Mouse (Mus musculus): ENCODE measurements around the gene Slc17a7.
"Not testable (repeated sequence)": the region's sequence is repeated elsewhere in the genome, so short reads cannot be mapped to it uniquely, and the experiment has no call there.

Gene Slc17a7

GRCm38 (mm10) chr7:45163735-45164490, at the start of gene Slc17a7:
Gene Slc17a7, plus strand, starts transcription at chr7:45163949.
- DNase-seq (ENCODE audit: low read depth) = no peak

- DNase-seq (ENCODE audit: low read depth) = no peak
Measured at GRCm38 (mm10) chr7:45117566-45117965, 46.2 kb upstream of the Slc17a7 start.

- DNase-seq (ENCODE audit: low read depth) = no peak
Measured at GRCm38 (mm10) chr7:45118336-45118735, 45.4 kb upstream of the Slc17a7 start.

GRCm38 (mm10) chr7:45119780-45120709, 43.7 kb upstream of the Slc17a7 start:
- no peak for DNase-seq (ENCODE audit: low read depth)

- peak; percentile 90 for DNase-seq (ENCODE audit: low read depth)
Measured at GRCm38 (mm10) chr7:45121404-45121803, 42.3 kb upstream of the Slc17a7 start.

GRCm38 (mm10) chr7:45121966-45122365, 41.8 kb upstream of the Slc17a7 start:
- DNase-seq (ENCODE audit: low read depth) = no peak

GRCm38 (mm10) chr7:45122561-45123185, 41.1 kb upstream of the Slc17a7 start:
- DNase-seq (ENCODE audit: low read depth) = no peak

GRCm38 (mm10) chr7:45123186-45123570, 40.6 kb upstream of the Slc17a7 start:
- peak; percentile 63 for DNase-seq (ENCODE audit: low read depth)

GRCm38 (mm10) chr7:45124224-45125143, 39.3 kb upstream of the Slc17a7 start, which contains the start of gene Rps11:
Gene Rps11, minus strand, starts transcription at chr7:45124439.
- DNase-seq (ENCODE audit: low read depth) = peak; percentile 100

- DNase-seq (ENCODE audit: low read depth) = peak; percentile 86
Measured at GRCm38 (mm10) chr7:45125144-45125600, 38.6 kb upstream of the Slc17a7 start.

- not testable (repeated sequence) for DNase-seq (ENCODE audit: low read depth)
Measured at GRCm38 (mm10) chr7:45125649-45126048, 38.1 kb upstream of the Slc17a7 start.

GRCm38 (mm10) chr7:45126147-45126843, 37.5 kb upstream of the Slc17a7 start:
- DNase-seq (ENCODE audit: low read depth) = no peak

GRCm38 (mm10) chr7:45126844-45127699, 36.7 kb upstream of the Slc17a7 start:
- peak; percentile 55 for DNase-seq (ENCODE audit: low read depth)

- no peak for DNase-seq (ENCODE audit: low read depth)
Measured at GRCm38 (mm10) chr7:45127700-45128224, 36.0 kb upstream of the Slc17a7 start.

GRCm38 (mm10) chr7:45128624-45129246, 35.0 kb upstream of the Slc17a7 start, which contains the start of gene Rpl13a:
Gene Rpl13a, minus strand, starts transcription at chr7:45128761.
- peak; percentile 100 for DNase-seq (ENCODE audit: low read depth)

GRCm38 (mm10) chr7:45129318-45129717, 34.4 kb upstream of the Slc17a7 start:
- DNase-seq (ENCODE audit: low read depth) = peak; percentile 87

GRCm38 (mm10) chr7:45129776-45130512, 33.8 kb upstream of the Slc17a7 start:
- no peak for DNase-seq (ENCODE audit: low read depth)

- no peak for DNase-seq (ENCODE audit: low read depth)
Measured at GRCm38 (mm10) chr7:45131850-45132249, 31.9 kb upstream of the Slc17a7 start.
